Mouse (Mus musculus) small intestine, adult 2 months (tissue): ENCODE measurements around the gene Capzb.

Experiments used
- CTCF ChIP-seq: fragments of 200-500 bp; IDR thresholded peaks from 2 replicates; pipeline ENCODE4 v1.5.1; 2012; ENCODE audit warnings: low read depth, mild to moderate bottlenecking, control low read depth, inconsistent platforms, low read length, moderate library complexity, mixed read lengths; ENCODE audit not compliant: insufficient replicate concordance, insufficient read length; ENCODE audit errors: extremely low read depth
- POLR2A ChIP-seq: fragments of 200-500 bp; IDR thresholded peaks from 2 replicates; pipeline ENCODE4 v1.6.1; 2012; ENCODE audit warnings: low read depth, mild to moderate bottlenecking, control low read depth, inconsistent platforms, low read length, moderate library complexity

DNA sequence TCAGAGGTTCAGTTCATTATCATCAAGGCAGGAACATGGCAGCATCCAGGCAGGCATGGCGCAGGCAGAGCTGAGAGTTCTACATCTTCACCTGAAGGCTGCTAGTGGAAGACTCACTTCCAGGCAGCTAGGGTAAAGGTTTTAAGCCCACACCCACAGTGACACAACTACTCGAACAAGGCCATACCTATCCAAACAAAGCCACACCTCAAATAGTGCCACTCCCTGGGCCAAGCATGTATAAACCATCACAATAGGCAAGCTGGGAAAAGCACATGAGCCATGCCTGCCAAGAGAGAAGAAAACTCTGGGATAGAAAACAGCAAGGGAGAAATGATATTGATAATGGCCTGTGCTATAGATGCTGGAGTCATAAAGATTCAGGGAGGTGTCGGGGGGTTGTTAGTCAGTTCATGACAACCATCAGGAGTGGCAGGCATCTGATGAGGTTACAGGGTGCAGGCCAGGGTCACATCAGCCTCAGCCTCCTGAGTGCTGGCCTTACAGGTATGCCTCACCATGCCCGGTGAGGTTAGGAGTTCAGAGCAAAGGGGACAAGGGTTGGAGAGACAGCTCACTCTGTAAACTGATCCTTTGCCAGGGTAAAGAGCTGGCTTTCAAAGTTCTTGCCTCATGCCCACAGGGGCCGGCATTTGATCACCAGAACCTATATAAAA is 6.8 kb upstream of the Capzb start:
- TF ChIP-seq CTCF (no peak), POLR2A (no peak)
